Mouse (Mus musculus) midbrain, embryonic 10.5 days (tissue): ENCODE measurements around the gene Sars. TPM values are rescaled to one million over a fixed set of nuclear protein-coding genes. Genes with fewer than 3 reads are reported as not detected.

Experiments
- DNase-seq: peaks from one replicate; pipeline ENCODE4 v3.0.0-alpha.2; 2017; ENCODE audit warnings: low spot score
- H3K27ac ChIP-seq: fragments of 300-500 bp; sonication (generic); replicated peaks from 2 replicates; pipeline ENCODE4 v1.5.1; 2016; ENCODE audit warnings: mild to moderate bottlenecking
- H3K27me3 ChIP-seq: fragments of 300-500 bp; sonication (generic); 2 replicates; pipeline ENCODE4 v1.6.1; 2016; ENCODE audit warnings: low read depth, mild to moderate bottlenecking; ENCODE audit not compliant: poor library complexity, severe bottlenecking
- H3K36me3 ChIP-seq: fragments of 300-500 bp; sonication (generic); 2 replicates; pipeline ENCODE4 v1.6.1; 2016; ENCODE audit warnings: mild to moderate bottlenecking, moderate library complexity
- H3K4me1 ChIP-seq: fragments of 300-500 bp; sonication (generic); 2 replicates; pipeline ENCODE4 v1.6.1; 2016
- H3K4me3 ChIP-seq: fragments of 300-500 bp; sonication (generic); 2 replicates; pipeline ENCODE4 v1.5.1; 2016; ENCODE audit warnings: mild to moderate bottlenecking, moderate library complexity
- H3K9me3 ChIP-seq: fragments of 300-500 bp; sonication (generic); replicated peaks from 2 replicates; pipeline ENCODE4 v1.6.1; 2016; ENCODE audit warnings: mild to moderate bottlenecking
- WGBS: fragments of 180-500 bp; shearing (Covaris S2); methylation state at CpG from one replicate; pipeline ENCODE4 v1.1.7; 2016; 5-methylcytosine and 5-hydroxymethylcytosine counted together
- polyA plus RNA-seq: library from polyadenylated mRNA; unstranded; fragments of >200 nt; fragmentation: Nextera tagmentation; extraction: Ambion mirVana; gene quantifications from 2 replicates; pipeline ENCODE4 v1.2.1, GENCODE M21; 2016

Gene Sars
- polyA plus RNA-seq, 1 experiment from 2014 or later: 179 TPM

- Histone ChIP-seq H3K36me3 (peaks cover 100% of the 10 kb centered on the region), H3K4me1 (peaks cover 53% of the 10 kb centered on the region), H3K9me3 (no peaks in the 10 kb centered on the region), H3K27ac (peak overlapping the region; percentile 58), H3K27me3 (no peaks in the 10 kb centered on the region), H3K4me3 (peak overlapping the region; percentile 25)
- peak; percentile 80 for DNase-seq
- 37% methylated on average over 22 of the region's 22 CpGs for WGBS
Observed at GRCm38 (mm10) chr3:108401692-108402527, 43.1 kb downstream of the Sars start.

- Histone ChIP-seq H3K27me3 (no peaks in the 10 kb centered on the region), H3K4me3 (no peak overlapping the region), H3K27ac (no peak overlapping the region), H3K36me3 (peaks cover 100% of the 10 kb centered on the region), H3K4me1 (peaks cover 38% of the 10 kb centered on the region), H3K9me3 (no peaks in the 10 kb centered on the region)
- no peak for DNase-seq
- 86% methylated on average over 5 of the region's 5 CpGs for WGBS
Observed at GRCm38 (mm10) chr3:108400442-108400841, 44.6 kb downstream of the Sars start.

- Histone ChIP-seq H3K4me3 (no peak overlapping the region), H3K4me1 (peaks cover 27% of the 10 kb centered on the region), H3K9me3 (no peaks in the 10 kb centered on the region), H3K27ac (no peak overlapping the region), H3K27me3 (no peaks in the 10 kb centered on the region), H3K36me3 (peaks cover 100% of the 10 kb centered on the region)
- 95% methylated on average over 9 of the region's 9 CpGs for WGBS
- no peak for DNase-seq
Observed at GRCm38 (mm10) chr3:108398281-108398680, 46.7 kb downstream of the Sars start.

GRCm38 (mm10) chr3:108392793-108393192 lies 52.2 kb downstream of the Sars start:
- H3K9me3 ChIP-seq: no peaks in the 10 kb centered on the region
- H3K27me3 ChIP-seq: no peaks in the 10 kb centered on the region
- no peak for DNase-seq
- H3K36me3 ChIP-seq: peaks cover 84% of the 10 kb centered on the region
- 0 out of 2 replicates have a peak overlapping the region, but pooled peaks have one; percentile 4 for H3K4me3 ChIP-seq
- H3K27ac ChIP-seq: peak overlapping the region; percentile 59
- peaks cover 43% of the 10 kb centered on the region for H3K4me1 ChIP-seq
- 40% methylated on average over 15 of the region's 15 CpGs for WGBS

DNA sequence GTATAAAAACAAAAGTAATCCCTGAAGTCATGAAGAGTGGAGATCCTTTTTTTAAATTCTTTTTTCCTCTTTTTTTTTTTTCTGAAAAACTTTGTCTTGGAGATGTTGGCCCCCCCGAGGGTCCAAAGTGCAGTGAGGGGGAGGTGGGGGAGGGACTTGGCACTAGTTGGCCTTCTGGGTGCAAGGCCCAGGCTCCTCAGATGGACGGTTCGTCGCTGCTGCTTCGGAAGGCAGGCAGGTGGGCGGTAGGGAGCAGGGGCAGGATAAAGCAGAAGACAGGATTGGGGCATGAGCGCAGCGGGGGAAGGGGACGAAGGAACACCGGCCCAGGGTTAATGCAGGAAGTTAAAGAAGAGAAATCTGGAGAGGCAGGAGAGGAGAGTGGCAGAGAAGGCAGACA lies 52.7 kb downstream of the Sars start:
- Histone ChIP-seq H3K27ac (peak overlapping the region; percentile 59), H3K4me3 (0 out of 2 replicates have a peak overlapping the region, but pooled peaks have one; percentile 4), H3K27me3 (no peaks in the 10 kb centered on the region), H3K4me1 (peaks cover 43% of the 10 kb centered on the region), H3K36me3 (peaks cover 84% of the 10 kb centered on the region), H3K9me3 (no peaks in the 10 kb centered on the region)
- DNase-seq: no peak
- WGBS: 14% methylated on average over 10 of the region's 10 CpGs

DNA sequence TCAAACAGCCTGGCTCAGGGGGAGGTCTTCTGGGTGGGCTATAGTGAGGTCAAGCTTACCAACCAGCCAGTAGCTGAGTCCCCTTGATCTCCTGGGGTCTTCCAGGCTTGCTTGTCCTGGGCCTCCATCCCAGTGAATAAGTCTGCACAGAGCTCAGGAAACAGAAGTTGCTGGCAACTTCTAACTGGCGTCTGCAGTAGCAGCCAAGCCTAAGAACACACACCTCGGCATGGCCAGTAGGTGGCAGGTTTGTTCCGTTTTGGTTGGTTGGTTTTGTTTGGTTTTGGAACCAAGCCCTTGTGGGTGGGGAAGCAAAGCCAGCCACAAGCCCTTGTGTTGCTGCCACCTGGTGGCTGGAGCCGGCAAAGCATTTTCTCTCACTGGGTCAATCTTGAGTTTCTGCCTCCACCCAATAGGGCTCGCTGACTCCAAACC lies 55.9 kb downstream of the Sars start:
- WGBS: 1% methylated on average over 5 of the region's 5 CpGs
- Histone ChIP-seq H3K4me3 (no peak overlapping the region), H3K9me3 (no peaks in the 10 kb centered on the region), H3K36me3 (peaks cover 78% of the 10 kb centered on the region), H3K4me1 (peaks cover 55% of the 10 kb centered on the region), H3K27me3 (no peaks in the 10 kb centered on the region), H3K27ac (peak overlapping the region; percentile 73)
- peak; percentile 97 for DNase-seq

- Histone ChIP-seq H3K9me3 (no peaks in the 10 kb centered on the region), H3K27ac (no peak overlapping the region), H3K4me1 (peaks cover 52% of the 10 kb centered on the region), H3K27me3 (no peaks in the 10 kb centered on the region), H3K36me3 (peaks cover 49% of the 10 kb centered on the region), H3K4me3 (peak overlapping the region; percentile 4; the same call in 1 of the 2 replicates)
- WGBS: 96% methylated on average over 10 of the region's 10 CpGs
- no peak for DNase-seq
Observed at GRCm38 (mm10) chr3:108386186-108386585, 58.8 kb downstream of the Sars start.

DNA sequence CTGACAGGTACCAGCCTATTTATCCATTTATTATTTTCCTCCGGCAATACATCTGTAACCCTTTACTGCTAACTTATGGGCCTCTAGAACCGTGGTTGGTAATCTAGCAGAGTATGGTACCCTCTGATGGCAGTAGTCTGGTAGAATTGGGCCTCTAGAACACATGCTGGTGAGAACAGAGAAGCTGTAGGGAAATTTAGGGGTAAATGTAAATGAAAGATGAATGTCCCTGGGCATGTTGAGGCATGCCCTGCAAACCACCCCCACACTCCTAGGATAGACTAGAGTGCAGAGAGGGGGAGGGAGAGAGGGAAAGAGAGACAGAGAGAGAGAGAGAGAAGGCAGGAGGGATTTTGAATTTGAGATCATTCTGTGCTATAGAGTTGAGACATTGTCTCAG lies 60.6 kb downstream of the Sars start:
- peak overlapping the region; percentile 85 for H3K27ac ChIP-seq
- H3K9me3 ChIP-seq: no peaks in the 10 kb centered on the region
- no peaks in the 10 kb centered on the region for H3K27me3 ChIP-seq
- 48% methylated on average over 2 of the region's 2 CpGs for WGBS
- peak overlapping the region; percentile 71 for H3K4me3 ChIP-seq
- DNase-seq: no peak
- H3K4me1 ChIP-seq: peaks cover 51% of the 10 kb centered on the region
- H3K36me3 ChIP-seq: peaks cover 40% of the 10 kb centered on the region

GRCm38 (mm10) chr3:108383485-108384354 lies 61.3 kb downstream of the Sars start, which contains the start of gene Psrc1:
Psrc1 (plus strand) TSS chr3:108383839.
- peak; percentile 93 for DNase-seq
- WGBS: 2% methylated on average over 44 of the region's 44 CpGs
- Histone ChIP-seq H3K27me3 (no peaks in the 10 kb centered on the region), H3K27ac (peak within 1 kb of the TSS; percentile 85), H3K36me3 (peaks cover 40% of the 10 kb centered on the region), H3K4me3 (peak within 1 kb of the TSS; percentile 71), H3K9me3 (no peaks in the 10 kb centered on the region), H3K4me1 (peaks cover 46% of the 10 kb centered on the region)

GRCm38 (mm10) chr3:108381945-108382875 lies 62.8 kb downstream of the Sars start:
- no peaks in the 10 kb centered on the region for H3K9me3 ChIP-seq
- peak overlapping the region; percentile 71 for H3K4me3 ChIP-seq
- H3K36me3 ChIP-seq: peaks cover 25% of the 10 kb centered on the region
- DNase-seq: no peak
- peaks cover 40% of the 10 kb centered on the region for H3K4me1 ChIP-seq
- WGBS: 79% methylated on average over 14 of the region's 14 CpGs
- no peaks in the 10 kb centered on the region for H3K27me3 ChIP-seq
- peak overlapping the region; percentile 85 for H3K27ac ChIP-seq

GRCm38 (mm10) chr3:108380695-108381094 lies 64.3 kb downstream of the Sars start:
- Histone ChIP-seq H3K4me3 (no peak overlapping the region), H3K27me3 (no peaks in the 10 kb centered on the region), H3K4me1 (peaks cover 40% of the 10 kb centered on the region), H3K9me3 (no peaks in the 10 kb centered on the region), H3K27ac (no peak overlapping the region), H3K36me3 (peaks cover 9% of the 10 kb centered on the region)
- no peak for DNase-seq
- WGBS: 85% methylated on average over 6 of the region's 6 CpGs
